Mouse (Mus musculus): ENCODE measurements around the gene Supt5. TPM values are rescaled to one million over a fixed set of nuclear protein-coding genes. Genes with fewer than 3 reads are reported as not detected.
A peak's percentile ranks its signal among the peaks of the same experiment; 100 is the strongest.

Supt5 gene
- polyA plus RNA-seq, 1 experiment from 2014 or later: 113 TPM

- H3K4me3 ChIP-seq: peak within 1 kb of the TSS; percentile 68
- H3K4me1 ChIP-seq: peaks cover 74% of the 10 kb centered on the region
- H3K36me3 ChIP-seq: peaks cover 12% of the 10 kb centered on the region
- peak within 1 kb of the TSS; percentile 89 for H3K27ac ChIP-seq (replicated peaks)
- H3K27me3 ChIP-seq (ENCODE audit: low read depth, poor library complexity, severe bottlenecking): peaks cover 17% of the 10 kb centered on the region
- no peaks in the 10 kb centered on the region for H3K9me3 ChIP-seq (replicated peaks)
- 53% methylated on average over 17 of the region's 17 CpGs for WGBS
- DNase-seq (ENCODE audit: low spot score): no peak
Observed at GRCm38 (mm10) chr7:28380237-28381016, 41.9 kb upstream of the Supt5 start, which contains the start of gene Zfp36. TSS of gene Zfp36 (minus strand) at chr7:28380253.

- Histone ChIP-seq H3K9me3 (replicated peaks) (no peaks in the 10 kb centered on the region), H3K4me1 (peaks cover 83% of the 10 kb centered on the region), H3K27ac (replicated peaks) (peak overlapping the region; percentile 89), H3K36me3 (peaks cover 8% of the 10 kb centered on the region), H3K27me3 (ENCODE audit: low read depth, poor library complexity, severe bottlenecking) (peaks cover 17% of the 10 kb centered on the region), H3K4me3 (peak overlapping the region; percentile 68)
- DNase-seq (ENCODE audit: low spot score): peak; percentile 86
- WGBS: 1% methylated on average over 53 of the region's 53 CpGs
Observed at GRCm38 (mm10) chr7:28378769-28379651, 40.5 kb upstream of the Supt5 start.

GRCm38 (mm10) chr7:28378066-28378690, 39.6 kb upstream of the Supt5 start:
- Histone ChIP-seq H3K27me3 (ENCODE audit: low read depth, poor library complexity, severe bottlenecking) (peaks cover 17% of the 10 kb centered on the region), H3K4me1 (peaks cover 86% of the 10 kb centered on the region), H3K36me3 (peaks cover 8% of the 10 kb centered on the region), H3K9me3 (replicated peaks) (no peaks in the 10 kb centered on the region), H3K4me3 (peak overlapping the region; percentile 68), H3K27ac (replicated peaks) (peak overlapping the region; percentile 89)
- 47% methylated on average over 32 of the region's 32 CpGs for WGBS
- DNase-seq (ENCODE audit: low spot score): no peak

GRCm38 (mm10) chr7:28377190-28378065, 38.9 kb upstream of the Supt5 start:
- peaks cover 8% of the 10 kb centered on the region for H3K36me3 ChIP-seq
- WGBS: 77% methylated on average over 18 of the region's 18 CpGs
- H3K9me3 ChIP-seq (replicated peaks): no peaks in the 10 kb centered on the region
- DNase-seq (ENCODE audit: low spot score): no peak
- H3K27me3 ChIP-seq (ENCODE audit: low read depth, poor library complexity, severe bottlenecking): peaks cover 17% of the 10 kb centered on the region
- peak overlapping the region; percentile 68 for H3K4me3 ChIP-seq
- H3K27ac ChIP-seq (replicated peaks): peak overlapping the region; percentile 89
- peaks cover 78% of the 10 kb centered on the region for H3K4me1 ChIP-seq

DNA sequence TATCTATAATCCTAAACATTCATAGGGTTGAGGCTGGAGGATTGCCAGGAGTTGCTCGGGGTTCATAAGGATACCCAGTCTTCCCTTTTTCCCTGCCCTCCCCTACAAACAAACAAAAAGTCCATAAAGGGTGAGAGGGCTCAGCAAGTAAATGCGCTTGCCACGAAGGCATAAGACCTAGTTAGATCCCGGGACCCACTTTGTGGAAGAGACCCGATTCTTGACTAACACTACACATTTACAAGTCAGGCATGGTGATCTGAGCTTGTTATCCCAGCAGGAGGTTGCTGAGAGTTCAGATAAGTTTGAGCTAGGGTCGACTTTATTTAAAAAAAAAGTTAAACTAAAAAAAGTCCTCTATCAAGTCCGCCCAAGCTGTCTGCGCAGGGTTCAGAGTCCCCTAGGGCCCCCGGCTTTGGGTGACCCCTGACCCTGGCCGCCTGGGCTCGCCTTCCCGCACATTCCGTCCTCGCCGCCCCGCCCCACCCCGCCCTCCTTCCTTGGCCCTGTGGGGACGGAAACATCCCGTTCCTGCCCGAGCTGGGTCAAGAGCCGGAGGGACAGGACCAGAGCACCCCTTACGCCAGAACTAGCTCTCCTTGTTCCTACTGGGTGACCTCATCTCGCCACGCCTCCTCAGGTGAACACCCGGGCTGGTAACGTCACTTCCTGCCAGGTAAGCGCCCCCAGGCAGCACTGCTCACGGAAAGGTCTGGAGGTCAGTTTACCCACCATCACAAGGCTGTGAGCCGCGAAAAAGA, 37.6 kb upstream of the Supt5 start:
- H3K27me3 ChIP-seq (ENCODE audit: low read depth, poor library complexity, severe bottlenecking): peaks cover 17% of the 10 kb centered on the region
- no peaks in the 10 kb centered on the region for H3K9me3 ChIP-seq (replicated peaks)
- peak overlapping the region; percentile 54 for H3K4me3 ChIP-seq
- peaks cover 8% of the 10 kb centered on the region for H3K36me3 ChIP-seq
- peak; percentile 67 for DNase-seq (ENCODE audit: low spot score)
- peak overlapping the region; percentile 90 for H3K27ac ChIP-seq (replicated peaks)
- peaks cover 71% of the 10 kb centered on the region for H3K4me1 ChIP-seq
- WGBS: 3% methylated on average over 30 of the region's 30 CpGs

DNA sequence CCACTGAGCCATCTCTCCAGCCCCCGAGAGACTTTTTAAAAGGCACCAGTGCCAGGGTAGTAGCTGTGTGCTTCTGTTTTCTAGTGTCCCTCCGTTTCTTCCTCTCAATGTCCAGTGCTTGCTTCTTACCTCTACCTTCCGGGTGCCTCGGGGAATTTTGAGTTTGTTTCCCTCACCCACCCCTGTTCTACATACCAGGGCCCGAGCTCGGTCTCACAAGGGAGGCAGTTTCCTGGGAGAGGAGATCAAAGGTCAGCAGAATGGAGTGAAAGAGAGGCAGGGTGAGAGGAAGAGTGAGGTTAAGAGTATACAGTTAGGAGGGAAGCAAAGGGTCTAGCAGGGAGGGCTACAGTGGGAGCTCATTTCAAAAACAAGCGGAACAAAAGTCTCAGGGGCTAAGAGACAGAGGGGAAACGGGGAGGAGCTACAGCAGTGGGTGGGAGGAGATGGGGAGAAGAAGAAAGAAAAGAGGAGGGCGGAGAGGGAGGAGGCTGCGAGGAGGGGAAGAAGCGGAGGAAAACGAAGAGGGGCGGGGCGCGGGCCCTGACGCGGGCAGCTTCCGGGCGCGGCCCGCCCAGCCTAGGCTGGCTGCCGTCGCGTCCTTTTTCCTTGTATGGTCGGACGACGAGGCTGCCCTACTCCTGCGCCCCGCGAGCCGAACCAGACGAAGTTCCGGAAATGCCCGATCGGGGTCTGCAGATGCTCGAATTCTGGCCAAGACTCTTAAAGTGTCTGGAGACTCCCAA, 36.8 kb upstream of the Supt5 start:
- peak; percentile 91 for DNase-seq (ENCODE audit: low spot score)
- peaks cover 71% of the 10 kb centered on the region for H3K4me1 ChIP-seq
- WGBS: under 1% methylated on average over 34 of the region's 36 CpGs

DNA sequence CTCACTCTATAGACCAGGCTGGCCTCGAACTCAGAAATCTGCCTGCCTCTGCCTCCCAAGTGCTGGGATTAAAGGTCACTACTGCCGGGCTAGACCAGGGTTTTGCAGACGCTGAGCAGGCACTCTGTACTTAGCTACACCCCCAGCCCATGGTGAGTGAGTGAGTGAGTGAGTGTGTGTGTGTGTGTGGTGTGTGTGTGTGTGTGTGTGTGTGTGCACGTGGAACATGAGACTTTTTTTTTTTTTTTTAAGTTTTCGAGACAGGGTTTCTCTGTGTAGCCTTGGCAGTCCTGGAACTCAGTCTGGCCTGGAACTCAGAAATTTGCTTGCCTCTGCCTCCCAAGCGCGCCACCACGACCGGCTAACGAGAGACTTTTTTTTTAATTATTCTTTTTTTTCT, 36.1 kb upstream of the Supt5 start:
- Histone ChIP-seq H3K27me3 (ENCODE audit: low read depth, poor library complexity, severe bottlenecking) (peaks cover 17% of the 10 kb centered on the region), H3K4me3 (peak overlapping the region; percentile 54; the same call in 1 of the 2 replicates), H3K9me3 (replicated peaks) (no peaks in the 10 kb centered on the region), H3K36me3 (peaks cover 18% of the 10 kb centered on the region), H3K4me1 (peaks cover 75% of the 10 kb centered on the region), H3K27ac (replicated peaks) (peak overlapping the region; percentile 90)
- no peak for DNase-seq (ENCODE audit: low spot score)
- 84% methylated on average over 10 of the region's 10 CpGs for WGBS

More for the DNA sequence above, 36.8 kb upstream of the Supt5 start:
- H3K9me3 ChIP-seq (replicated peaks): no peaks in the 10 kb centered on the region
- H3K36me3 ChIP-seq: peaks cover 11% of the 10 kb centered on the region
- H3K4me3 ChIP-seq: peak overlapping the region; percentile 54
- H3K27me3 ChIP-seq (ENCODE audit: low read depth, poor library complexity, severe bottlenecking): peaks cover 17% of the 10 kb centered on the region
- H3K27ac ChIP-seq (replicated peaks): peak overlapping the region; percentile 90

DNA sequence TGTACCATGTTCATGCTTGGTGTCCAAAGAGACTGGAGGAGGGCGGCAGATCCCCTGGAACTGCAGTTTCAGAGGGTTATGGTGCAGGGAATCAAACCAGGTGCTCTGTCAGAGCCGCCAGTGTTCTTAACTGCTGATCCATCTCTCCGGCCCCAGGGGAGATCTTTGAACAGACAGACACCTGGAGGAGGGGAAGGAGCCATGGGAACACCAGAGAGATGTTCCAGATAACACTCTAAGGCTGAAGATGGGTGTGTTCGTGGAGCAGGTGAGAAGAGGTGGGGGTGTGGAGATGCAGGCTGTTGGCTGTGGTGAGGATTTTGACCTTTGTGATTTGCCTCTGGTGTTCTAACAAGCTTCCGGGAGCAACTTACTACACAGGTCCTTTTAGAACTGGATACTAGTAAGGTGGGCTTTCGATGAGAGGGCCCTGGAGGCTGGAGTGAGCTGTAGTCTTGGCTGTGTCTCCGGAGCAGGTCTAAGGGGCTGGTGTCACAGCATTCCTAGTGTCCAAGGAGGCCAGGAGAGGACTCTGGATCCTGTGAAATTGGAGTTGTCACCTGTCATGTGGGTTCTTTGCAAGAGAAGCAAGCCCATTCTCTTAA, 35.4 kb upstream of the Supt5 start:
- WGBS: 83% methylated on average over 7 of the region's 7 CpGs
- no peak for DNase-seq (ENCODE audit: low spot score)
- peaks cover 25% of the 10 kb centered on the region for H3K36me3 ChIP-seq
- peaks cover 74% of the 10 kb centered on the region for H3K4me1 ChIP-seq
- H3K27me3 ChIP-seq (ENCODE audit: low read depth, poor library complexity, severe bottlenecking): peaks cover 17% of the 10 kb centered on the region
- H3K27ac ChIP-seq (replicated peaks): peak overlapping the region; percentile 39; the same call in 1 of the 2 replicates
- no peaks in the 10 kb centered on the region for H3K9me3 ChIP-seq (replicated peaks)
- peak overlapping the region; percentile 9; the same call in 1 of the 2 replicates for H3K4me3 ChIP-seq

DNA sequence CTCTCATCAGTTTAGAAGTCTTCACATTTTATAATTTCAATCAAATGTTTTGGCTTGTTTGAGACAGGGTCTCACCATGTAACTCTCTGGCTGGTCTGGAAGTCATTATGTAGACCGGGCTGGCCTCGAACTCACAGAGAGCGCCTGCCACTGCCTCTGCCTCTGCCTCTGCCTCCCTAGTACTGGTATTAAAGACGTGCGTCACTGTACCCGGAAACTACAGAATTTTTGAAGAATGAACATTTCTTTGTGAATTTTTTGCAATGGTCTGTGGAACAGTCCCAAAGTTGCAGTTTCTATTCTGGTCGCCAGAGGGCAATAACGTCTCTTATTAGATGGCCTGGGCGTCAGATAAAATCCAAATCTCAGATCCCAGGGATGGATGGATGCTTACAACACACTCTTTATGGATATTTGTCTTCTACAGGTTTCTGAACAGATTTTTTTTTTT, 34.6 kb upstream of the Supt5 start:
- H3K27me3 ChIP-seq (ENCODE audit: low read depth, poor library complexity, severe bottlenecking): peaks cover 13% of the 10 kb centered on the region
- WGBS: under 1% methylated on average over 9 of the region's 9 CpGs
- H3K4me1 ChIP-seq: peaks cover 66% of the 10 kb centered on the region
- H3K9me3 ChIP-seq (replicated peaks): no peaks in the 10 kb centered on the region
- peak; percentile 76 for DNase-seq (ENCODE audit: low spot score)
- peak overlapping the region; percentile 90 for H3K4me3 ChIP-seq
- H3K27ac ChIP-seq (replicated peaks): peak overlapping the region; percentile 94
- peaks cover 33% of the 10 kb centered on the region for H3K36me3 ChIP-seq

DNA sequence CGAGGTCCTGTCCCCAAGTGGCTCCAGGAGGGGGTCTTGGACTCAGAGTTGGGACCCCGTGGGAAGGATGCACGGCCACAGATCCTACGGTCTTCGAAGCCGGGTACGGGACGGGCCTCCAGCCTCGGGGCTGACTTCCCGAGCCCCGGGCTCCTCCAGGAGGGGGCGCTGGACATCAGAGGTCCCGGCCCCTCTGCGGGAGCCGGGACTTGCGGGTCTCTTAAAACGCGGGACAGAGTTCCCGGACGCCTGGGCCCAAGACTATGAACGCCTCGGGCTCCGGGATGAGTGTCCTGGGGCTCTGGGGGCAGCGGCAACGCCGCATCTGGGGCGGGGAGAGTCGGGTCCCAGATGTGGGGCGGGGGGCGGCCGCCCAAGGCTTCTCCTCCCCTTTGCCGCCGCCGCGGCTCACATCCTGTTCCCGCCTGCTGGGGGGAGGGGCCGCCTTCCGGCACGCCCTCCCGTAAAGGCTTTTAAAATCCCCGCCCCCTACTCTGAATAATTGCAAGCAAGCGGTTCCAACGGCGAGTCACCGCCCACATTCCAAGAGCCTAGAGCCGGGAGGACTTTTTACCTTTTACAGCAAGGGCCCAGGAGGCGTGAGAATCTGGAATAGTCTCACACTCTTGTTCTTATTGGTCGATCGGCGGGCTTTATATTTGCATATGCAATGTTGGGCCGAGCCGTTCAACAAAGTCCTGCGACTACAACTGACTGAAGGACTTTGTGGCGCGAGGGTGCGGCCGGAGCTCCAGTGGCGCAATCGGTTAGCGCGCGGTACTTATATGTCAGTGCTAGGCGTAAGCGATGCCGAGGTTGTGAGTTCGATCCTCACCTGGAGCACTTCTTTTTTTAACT, 33.9 kb upstream of the Supt5 start, which contains the start of gene Plekhg2:
Plekhg2 (minus strand) TSS at position 349 of the 858 bp plus-strand sequence.
- no peaks in the 10 kb centered on the region for H3K9me3 ChIP-seq (replicated peaks)
- peaks cover 34% of the 10 kb centered on the region for H3K36me3 ChIP-seq
- peaks cover 59% of the 10 kb centered on the region for H3K4me1 ChIP-seq

More for the DNA sequence above, 33.9 kb upstream of the Supt5 start, which contains the start of gene Plekhg2:
- Histone ChIP-seq H3K27ac (replicated peaks) (peak within 1 kb of the TSS; percentile 94), H3K27me3 (ENCODE audit: low read depth, poor library complexity, severe bottlenecking) (peaks cover 6% of the 10 kb centered on the region), H3K4me3 (peak within 1 kb of the TSS; percentile 90)
- WGBS: 0% methylated on average over 60 of the region's 66 CpGs
- peak; percentile 96 for DNase-seq (ENCODE audit: low spot score)
